Mouse (Mus musculus) cerebellum, postnatal 14 days (tissue): ENCODE measurements around the gene H1fnt.
A peak's percentile ranks its signal among the peaks of the same experiment; 100 is the strongest.

Experiments used
- DNase-seq, 2 experiments: peaks; one replicate each; pipeline ENCODE4 v3.0.0; 2021; ENCODE audit warnings: mixed read lengths in 2 of 2

H1fnt gene

GRCm38 (mm10) chr15:98257193-98257592, at the start of gene H1fnt:
Gene H1fnt, minus strand, starts transcription at chr15:98257293.
- no peak for DNase-seq

GRCm38 (mm10) chr15:98295628-98296551, 38.8 kb upstream of the H1fnt start, which contains the start of gene Zfp641:
Gene Zfp641, minus strand, starts transcription at chr15:98296161.
- DNase-seq = peak; percentile 65 to 68

- no peak for DNase-seq
Measured at GRCm38 (mm10) chr15:98293651-98294050, 36.6 kb upstream of the H1fnt start.

- peak in 1 of 2 experiments; percentile 20 for DNase-seq
Measured at GRCm38 (mm10) chr15:98288566-98288965, 31.5 kb upstream of the H1fnt start.

- DNase-seq = no peak
Measured at GRCm38 (mm10) chr15:98286418-98286817, 29.3 kb upstream of the H1fnt start.

- no peak for DNase-seq
Measured at GRCm38 (mm10) chr15:98257776-98258175, 683 bp upstream of the H1fnt start.

- peak; percentile 82 to 83 for DNase-seq
Measured at GRCm38 (mm10) chr15:98256271-98256670, 822 bp downstream of the H1fnt start.

GRCm38 (mm10) chr15:98235442-98235841, 21.7 kb downstream of the H1fnt start:
- no peak for DNase-seq

- DNase-seq = no peak
Measured at GRCm38 (mm10) chr15:98234350-98234749, 22.7 kb downstream of the H1fnt start, which contains the start of gene Olfr286. Gene Olfr286, minus strand, starts transcription at chr15:98234450.

- no peak for DNase-seq
Measured at GRCm38 (mm10) chr15:98226096-98226495, 31.0 kb downstream of the H1fnt start.

- DNase-seq = no peak
Measured at GRCm38 (mm10) chr15:98225610-98226009, 31.5 kb downstream of the H1fnt start.

GRCm38 (mm10) chr15:98222377-98222776, 34.7 kb downstream of the H1fnt start:
- no peak for DNase-seq

- no peak for DNase-seq
Measured at GRCm38 (mm10) chr15:98220877-98221276, 36.2 kb downstream of the H1fnt start, which contains the start of the genes Gm44579 and Olfr287. Gene Gm44579, minus strand, starts transcription at chr15:98220977. Gene Olfr287, minus strand, starts transcription at chr15:98221056.

GRCm38 (mm10) chr15:98214130-98214529, 43.0 kb downstream of the H1fnt start:
- DNase-seq = no peak

GRCm38 (mm10) chr15:98213336-98213870, 43.7 kb downstream of the H1fnt start:
- no peak for DNase-seq

GRCm38 (mm10) chr15:98209676-98210075, 47.4 kb downstream of the H1fnt start:
- DNase-seq = no peak
